In the genomic region with DNA sequence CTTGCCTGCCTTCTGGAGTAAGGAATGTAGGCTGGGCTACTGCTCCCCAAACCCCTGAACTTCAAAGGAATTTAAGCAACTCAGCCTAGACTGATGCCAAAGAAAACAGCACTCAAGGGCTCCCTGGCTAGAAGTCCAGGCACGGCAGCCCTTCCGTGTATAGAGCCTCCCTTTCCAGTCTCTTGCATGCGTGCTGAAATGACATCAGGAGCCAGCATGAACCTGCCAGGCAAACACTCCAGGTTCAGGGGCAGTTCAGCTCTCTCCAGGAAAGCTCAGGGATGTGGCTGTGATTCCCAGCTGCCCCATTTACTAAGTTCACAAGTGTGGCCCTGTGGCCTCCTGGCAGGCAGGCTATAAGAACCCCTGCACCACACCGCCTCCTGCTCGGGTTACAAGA, we compare ENCODE assay signal across 9 mouse cellular contexts.
A peak's percentile ranks its signal among the peaks of the same experiment; 100 is the strongest.
DNase-seq lines count a peak whose midpoint lies in the region; ATAC-seq and TF ChIP-seq lines count a peak whose summit lies in the region.
"Had no signal": no experiment of that assay in that cellular context is flagged by ENCODE, and none has a peak within 500 bp of the region (broad histone marks: within the 10 kb centered on the region; RNA-seq: fewer than 3 reads in every experiment).

No protein-coding gene starts in this region.

- no peaks in the 10 kb centered on the region for H3K36me3 ChIP-seq in embryonic facial prominence, embryonic 13.5 days
- H3K36me3 ChIP-seq in neural tube, embryonic 12.5 days, result no peaks in the 10 kb centered on the region

- intact Hi-C loops in left cerebral cortex, adult 2 months (cut with DNase I), result no loop called here

- no peak overlapping the region for H3K4me3 ChIP-seq in left cerebral cortex, adult 2 months
- no peak overlapping the region for H3K4me3 ChIP-seq in embryonic facial prominence, embryonic 13.5 days
- no peak overlapping the region for H3K4me3 ChIP-seq in neural tube, embryonic 12.5 days

- no peak overlapping the region for H3K9ac ChIP-seq in embryonic facial prominence, embryonic 13.5 days
- no peak overlapping the region for H3K9ac ChIP-seq in neural tube, embryonic 12.5 days

- peaks cover 76% of the 10 kb centered on the region for H3K4me1 ChIP-seq in embryonic facial prominence, embryonic 13.5 days
- peaks cover 44% of the 10 kb centered on the region for H3K4me1 ChIP-seq in neural tube, embryonic 12.5 days

- H3K4me2 ChIP-seq in embryonic facial prominence, embryonic 13.5 days, result no peak overlapping the region
- no peak overlapping the region for H3K4me2 ChIP-seq in neural tube, embryonic 12.5 days (replicated peaks)

- no peak for DNase-seq in left cerebral cortex, adult 2 months (ENCODE audit: extremely low spot score in 1 of 2, low spot score in 2 of 2)
- DNase-seq in left cerebral cortex, adult 8-10 months (ENCODE audit: low spot score in 2 of 2), result no peak
- DNase-seq in kidney, postnatal 14 days, result peak; percentile 52
- no peak for DNase-seq in gastrocnemius, postnatal 10 days
- DNase-seq in spleen, postnatal 4 days (ENCODE audit: low spot score in 2 of 2), result no peak
- DNase-seq: right cerebral cortex, postnatal 4 days had no signal

- no peaks in the 10 kb centered on the region for H3K9me3 ChIP-seq in embryonic facial prominence, embryonic 13.5 days
- H3K9me3 ChIP-seq in neural tube, embryonic 12.5 days, result no peaks in the 10 kb centered on the region

- peak overlapping the region; percentile 57; the same call in 1 of the 2 replicates for H3K27ac ChIP-seq in left cerebral cortex, adult 2 months
- peak overlapping the region; percentile 61; the same call in 1 of the 2 replicates for H3K27ac ChIP-seq in embryonic facial prominence, embryonic 13.5 days
- no peak overlapping the region for H3K27ac ChIP-seq in neural tube, embryonic 12.5 days

- TF ChIP-seq CTCF in left cerebral cortex, adult 2 months (IDR thresholded peaks at IDR 0.05), result no peak

- 38% methylated on average over 5 of the region's 5 CpGs for WGBS in embryonic facial prominence, embryonic 13.5 days
- WGBS in neural tube, embryonic 12.5 days, result 23% methylated on average over 5 of the region's 5 CpGs

- H3K27me3 ChIP-seq in embryonic facial prominence, embryonic 13.5 days, result no peaks in the 10 kb centered on the region
- no peaks in the 10 kb centered on the region for H3K27me3 ChIP-seq in neural tube, embryonic 12.5 days (replicated peaks)

- ATAC-seq in embryonic facial prominence, embryonic 13.5 days (ENCODE audit: insufficient number of reproducible peaks, insufficient read depth, low FRiP score, low TSS enrichment, low read depth), result peak; percentile 64
- ATAC-seq in neural tube, embryonic 12.5 days (ENCODE audit: low FRiP score, low read depth), result peak; percentile 48
- ATAC-seq: intestine, embryonic 16.5 days had no signal
